Mouse (Mus musculus) thymus, adult 2 months (tissue): ENCODE results near the gene Krt81. TPM values are rescaled to one million over a fixed set of nuclear protein-coding genes. Genes with fewer than 3 reads are reported as not detected.

Source experiments
- DNase-seq: peaks from one replicate; pipeline ENCODE4 v3.0.0; 2021
- H3K27ac ChIP-seq: fragments of 200-500 bp; 2 replicates; pipeline ENCODE4 v1.5.1; 2012; ENCODE audit warnings: low read length, control low read depth; ENCODE audit not compliant: control insufficient read depth, insufficient read depth
- H3K27me3 ChIP-seq: fragments of 200-500 bp; 2 replicates; pipeline ENCODE4 v1.6.1; 2012; ENCODE audit warnings: mild to moderate bottlenecking, low read length, moderate library complexity, mixed read lengths; ENCODE audit not compliant: control insufficient read depth, insufficient read depth
- H3K36me3 ChIP-seq: fragments of 200-500 bp; 2 replicates; pipeline ENCODE4 v1.6.1; 2012; ENCODE audit warnings: mild to moderate bottlenecking, low read length, moderate library complexity; ENCODE audit not compliant: control insufficient read depth, insufficient read depth
- H3K4me1 ChIP-seq: fragments of 200-500 bp; replicated peaks from 2 replicates; pipeline ENCODE4 v1.6.1; 2012; ENCODE audit warnings: low read length; ENCODE audit not compliant: control insufficient read depth, insufficient read depth
- H3K4me3 ChIP-seq: fragments of 200-500 bp; 2 replicates; pipeline ENCODE4 v1.5.1; 2012; ENCODE audit warnings: mild to moderate bottlenecking, low read length, control low read depth, moderate library complexity; ENCODE audit not compliant: control insufficient read depth, insufficient read depth
- CTCF ChIP-seq: fragments of 200-500 bp; IDR thresholded peaks from 2 replicates; pipeline ENCODE4 v1.5.1; 2012; ENCODE audit warnings: mild to moderate bottlenecking, control low read depth, low read length, moderate library complexity, borderline replicate concordance; ENCODE audit not compliant: control insufficient read depth, poor library complexity, insufficient read depth; ENCODE audit errors: extremely low read depth
- POLR2A ChIP-seq: fragments of 200-500 bp; IDR thresholded peaks from 2 replicates; pipeline ENCODE4 v1.6.1; 2012; ENCODE audit warnings: mild to moderate bottlenecking, low read length, control low read depth, moderate library complexity; ENCODE audit not compliant: control insufficient read depth, poor library complexity, insufficient read depth; ENCODE audit errors: extremely low read depth
- WGBS: fragments of 180-500 bp; shearing (Covaris S2); methylation state at CpG from one replicate; pipeline ENCODE4 v1.1.7; 2018; 5-methylcytosine and 5-hydroxymethylcytosine counted together
- polyA plus RNA-seq: library from polyadenylated mRNA; depleted of rRNA; stranded (reverse); fragments of >200 nt; gene quantifications from 2 replicates; pipeline ENCODE4 v1.2.3, GENCODE M21; 2012; rRNA removed

Gene Krt81
- polyA plus RNA-seq = 0.56 and 0.66 TPM in 2 replicates

DNA sequence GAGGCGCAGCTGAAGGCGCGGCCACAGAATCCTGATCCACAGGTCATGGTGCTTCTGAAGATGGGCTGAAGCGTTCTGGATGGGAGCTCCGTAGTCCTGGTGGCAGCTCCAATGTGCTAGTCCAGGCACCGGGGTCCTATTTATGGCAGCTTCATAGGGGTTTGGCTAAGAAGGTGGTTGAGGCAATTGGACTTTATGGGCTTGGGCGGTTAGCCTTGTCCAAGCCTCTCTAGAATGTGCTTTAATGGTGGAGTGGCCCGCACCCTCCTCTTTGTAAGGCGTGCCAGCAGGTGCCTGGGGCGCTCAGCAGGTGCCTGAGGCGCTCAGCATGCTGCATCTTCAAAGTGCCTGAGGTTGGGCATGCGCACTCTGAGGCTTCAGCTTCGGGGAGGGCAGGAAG, at the start of gene Krt81:
Gene Krt81 (minus strand): TSS at position 101 of the 400 bp plus-strand sequence.
- H3K4me3 ChIP-seq = no peak within 1 kb of the TSS
- no peak for DNase-seq
- H3K4me1 ChIP-seq = no peaks in the 10 kb centered on the region
- no peak for TF ChIP-seq POLR2A
- no peak for TF ChIP-seq CTCF
- WGBS = 85% methylated on average over 13 of the region's 13 CpGs
- no peaks in the 10 kb centered on the region for H3K27me3 ChIP-seq
- no peaks in the 10 kb centered on the region for H3K36me3 ChIP-seq
- H3K27ac ChIP-seq = no peak within 1 kb of the TSS

DNA sequence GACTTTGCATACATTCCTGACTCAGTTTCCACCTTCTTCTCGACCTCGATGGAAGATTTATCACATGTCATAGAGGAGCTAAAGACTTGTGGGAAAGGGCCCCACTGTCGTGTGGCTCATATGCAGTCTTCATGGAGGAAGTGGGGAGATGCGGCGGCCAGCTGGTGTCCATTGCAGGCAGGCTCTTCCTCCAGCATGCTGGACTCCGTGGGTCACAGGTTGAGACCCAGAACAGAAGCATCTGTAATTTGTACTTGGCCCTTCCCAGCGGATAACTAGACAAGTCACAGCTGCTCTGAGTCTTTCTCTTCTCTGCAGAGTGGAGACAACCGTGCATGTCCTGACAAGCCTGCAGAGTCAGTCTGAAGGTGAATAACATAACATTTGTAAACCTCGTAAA, 44.7 kb upstream of the Krt81 start:
- H3K36me3 ChIP-seq = no peaks in the 10 kb centered on the region
- 73% methylated on average over 9 of the region's 9 CpGs for WGBS

DNA sequence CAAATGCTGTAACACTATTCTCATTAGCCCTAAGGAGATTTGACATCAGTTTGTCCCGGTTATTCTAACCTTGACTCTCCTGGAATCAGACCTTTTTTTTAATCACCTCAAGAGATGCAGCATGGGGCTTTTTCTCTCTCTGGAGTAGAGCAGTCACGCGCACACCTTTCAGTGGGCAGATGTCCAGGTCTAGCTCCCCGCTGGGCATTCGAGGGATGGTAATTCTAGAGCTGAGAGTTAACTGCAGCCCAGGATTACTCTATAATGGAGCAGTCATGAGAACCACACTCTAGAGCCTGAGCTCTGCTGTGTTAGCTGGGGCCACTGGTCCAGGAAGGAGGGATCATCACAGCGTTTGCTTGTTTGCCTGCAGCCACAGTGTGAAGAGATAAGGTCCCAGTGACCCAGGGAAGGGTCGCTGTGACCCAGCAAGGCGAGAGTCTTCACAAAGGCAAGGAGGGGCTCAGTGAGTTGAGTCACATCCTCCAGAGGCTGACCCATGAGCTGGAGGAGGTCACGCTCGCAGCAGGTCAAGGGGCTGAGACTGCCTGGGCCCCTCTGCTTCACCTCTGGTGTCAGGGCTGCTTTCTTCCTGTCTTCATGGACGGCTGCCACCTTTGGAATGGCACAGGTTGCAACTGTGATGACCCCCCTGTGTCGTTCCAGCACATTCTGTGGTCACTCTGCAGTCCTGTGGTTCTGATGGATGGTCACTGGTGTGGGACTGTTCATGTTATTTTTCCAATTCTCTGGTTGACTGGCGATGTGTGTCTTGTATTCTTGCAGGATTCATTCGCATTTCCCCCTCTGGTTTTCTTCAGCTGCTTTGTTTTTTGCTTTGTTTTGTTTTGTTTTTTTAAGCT, 43.6 kb upstream of the Krt81 start:
- Histone ChIP-seq H3K27me3 (no peaks in the 10 kb centered on the region), H3K4me1 (no peaks in the 10 kb centered on the region), H3K27ac (no peak overlapping the region), H3K4me3 (no peak overlapping the region), H3K36me3 (no peaks in the 10 kb centered on the region)
- DNase-seq = no peak
- WGBS = 77% methylated on average over 14 of the region's 14 CpGs
- TF ChIP-seq POLR2A = no peak
- TF ChIP-seq CTCF = no peak

More for the DNA sequence above, 44.7 kb upstream of the Krt81 start:
- TF ChIP-seq CTCF (no peak), POLR2A (no peak)
- H3K27me3 ChIP-seq = no peaks in the 10 kb centered on the region
- DNase-seq = no peak
- no peak overlapping the region for H3K4me3 ChIP-seq
- H3K27ac ChIP-seq = no peak overlapping the region
- no peaks in the 10 kb centered on the region for H3K4me1 ChIP-seq

DNA sequence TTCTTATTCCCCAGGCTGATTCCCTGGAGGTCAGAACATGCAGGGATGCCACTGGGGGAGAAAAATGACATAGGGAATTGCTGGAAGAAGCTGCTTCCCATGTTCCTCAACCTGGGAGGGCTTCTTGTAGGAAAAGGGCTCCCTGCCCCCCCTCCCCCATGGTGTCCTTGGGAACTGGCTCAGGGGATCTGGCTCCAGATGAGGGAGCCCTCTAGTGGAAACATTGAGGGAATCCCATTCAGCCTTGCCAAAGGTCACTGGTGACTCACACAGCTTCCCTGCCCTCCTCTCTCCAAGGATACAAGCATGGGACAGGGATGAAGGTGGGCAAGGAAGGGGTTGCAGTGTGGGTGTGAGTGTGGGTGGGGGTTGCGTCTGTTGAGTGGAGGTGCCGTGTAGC, 33.6 kb upstream of the Krt81 start:
- 92% methylated on average over 2 of the region's 2 CpGs for WGBS
- Histone ChIP-seq H3K27me3 (no peaks in the 10 kb centered on the region), H3K36me3 (no peaks in the 10 kb centered on the region), H3K27ac (no peak overlapping the region), H3K4me1 (no peaks in the 10 kb centered on the region), H3K4me3 (no peak overlapping the region)
- no peak for DNase-seq
- peak; percentile 33; the same call in 1 of the 2 replicates for TF ChIP-seq CTCF
- TF ChIP-seq POLR2A = no peak

DNA sequence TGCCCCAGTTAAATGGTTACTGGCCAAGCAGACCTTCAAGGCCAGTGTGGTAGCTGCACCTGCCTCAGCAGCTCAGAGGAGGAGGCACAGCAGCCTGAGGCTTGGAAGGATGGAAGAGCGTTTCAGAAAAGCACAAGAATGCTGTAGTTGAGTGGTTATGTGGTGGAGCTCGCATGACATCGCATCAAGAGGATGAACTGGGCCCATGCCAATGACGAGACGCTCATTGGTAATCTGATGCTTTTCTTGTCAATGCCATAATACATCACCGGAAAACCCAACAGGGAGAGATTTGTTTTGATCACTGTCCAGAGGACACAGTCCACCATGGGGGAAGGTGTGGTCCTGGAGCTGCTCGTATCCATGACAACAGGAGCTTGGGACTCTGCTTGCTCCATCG, 31.7 kb upstream of the Krt81 start:
- 96% methylated on average over 8 of the region's 8 CpGs for WGBS

DNA sequence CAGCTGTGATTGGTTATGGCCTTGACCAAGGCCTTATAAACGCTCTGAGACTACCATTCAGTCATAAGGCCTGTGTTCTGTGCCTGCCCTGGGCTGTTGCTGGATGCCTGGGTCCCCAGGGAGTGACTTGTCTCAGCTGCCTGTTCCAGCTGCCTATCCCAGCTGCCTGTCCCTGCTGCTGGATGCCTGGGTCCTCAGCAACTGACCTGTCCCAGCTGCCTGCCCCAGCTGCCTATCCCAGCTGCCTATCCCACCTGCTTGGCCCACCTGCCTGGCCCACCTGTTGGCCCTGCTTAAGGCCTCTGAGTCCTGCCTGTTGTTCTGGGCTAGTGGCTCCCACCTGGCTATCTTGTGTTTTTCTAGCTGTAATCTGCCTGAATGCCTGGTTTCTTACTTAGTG, 30.7 kb upstream of the Krt81 start:
- no peak overlapping the region for H3K4me3 ChIP-seq
- 60% methylated on average over 1 of the region's 1 CpGs for WGBS
- H3K36me3 ChIP-seq = no peaks in the 10 kb centered on the region
- no peaks in the 10 kb centered on the region for H3K27me3 ChIP-seq
- TF ChIP-seq CTCF (no peak), POLR2A (no peak)
- DNase-seq = no peak
- no peaks in the 10 kb centered on the region for H3K4me1 ChIP-seq
- no peak overlapping the region for H3K27ac ChIP-seq

More for the DNA sequence above, 31.7 kb upstream of the Krt81 start:
- H3K27me3 ChIP-seq = no peaks in the 10 kb centered on the region
- DNase-seq = no peak
- no peak overlapping the region for H3K4me3 ChIP-seq
- no peak for TF ChIP-seq POLR2A
- no peaks in the 10 kb centered on the region for H3K4me1 ChIP-seq
- H3K27ac ChIP-seq = no peak overlapping the region
- H3K36me3 ChIP-seq = no peaks in the 10 kb centered on the region

DNA sequence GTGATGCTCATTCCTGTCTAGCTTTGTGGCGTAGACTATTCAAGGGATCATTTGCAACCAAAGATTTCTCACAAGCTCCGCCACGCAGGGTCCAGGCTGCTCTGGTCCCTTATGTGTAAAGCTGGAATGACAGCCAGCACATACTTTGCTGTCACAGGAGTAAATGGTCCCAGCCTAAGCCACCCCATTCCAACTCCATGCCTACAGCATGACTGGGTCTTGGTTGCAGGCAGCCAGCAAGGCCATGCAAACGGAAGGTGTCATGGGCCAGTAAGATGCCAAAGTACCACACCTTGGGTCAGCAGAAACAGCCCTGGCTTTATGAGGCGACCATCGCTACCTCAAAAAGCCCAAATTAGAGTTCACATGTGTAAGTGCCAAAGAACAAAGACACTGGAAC, 30.2 kb upstream of the Krt81 start:
- Histone ChIP-seq H3K27ac (no peak overlapping the region), H3K27me3 (no peaks in the 10 kb centered on the region), H3K4me3 (no peak overlapping the region), H3K4me1 (no peaks in the 10 kb centered on the region), H3K36me3 (no peaks in the 10 kb centered on the region)
- DNase-seq = no peak
- 98% methylated on average over 6 of the region's 6 CpGs for WGBS
- TF ChIP-seq POLR2A (no peak), CTCF (no peak)
